Mouse (Mus musculus) gastrocnemius, postnatal 14 days (tissue): ENCODE measurements around the gene Per1. TPM values are rescaled to one million over a fixed set of nuclear protein-coding genes. Genes with fewer than 3 reads are reported as not detected.

Experiments
- DNase-seq: peaks from one replicate; pipeline ENCODE4 v3.0.0; 2021; ENCODE audit warnings: mixed read lengths
- intact Hi-C: fragments of 180-260 bp; cut with DNase I; formaldehyde crosslinking; loops from one replicate; pipeline ENCODE4 v1.15.1; 2025; ENCODE audit warnings: low total_unique reads
- total RNA-seq, 2 experiments: library from RNA; stranded (reverse); gene quantifications; 2 replicates each; pipeline ENCODE4 v1.2.3; 2021

Per1 gene
- total RNA-seq, 2 experiments from 2014 or later = 22.1 to 77.5 TPM

- DNase-seq = peak; percentile 83
- intact Hi-C loops = loop anchor here (5.0 kb wide), 1 partner anchor 56 kb away; no protein-coding TSS in a partner anchor
Measured at GRCm38 (mm10) chr11:69123056-69123692, 28.2 kb downstream of the Per1 start.

GRCm38 (mm10) chr11:69123693-69124497, 28.9 kb downstream of the Per1 start:
- intact Hi-C loops = loop anchor here (5.0 kb wide), 1 partner anchor 57 kb away; no protein-coding TSS in a partner anchor
- peak; percentile 84 for DNase-seq

GRCm38 (mm10) chr11:69124498-69124847, 29.5 kb downstream of the Per1 start:
- intact Hi-C loops = loop anchor here (5.0 kb wide), 1 partner anchor 57 kb away; no protein-coding TSS in a partner anchor
- no peak for DNase-seq

GRCm38 (mm10) chr11:69125041-69125851, 30.2 kb downstream of the Per1 start:
- intact Hi-C loops = no loop called here
- no peak for DNase-seq

- no peak for DNase-seq
- intact Hi-C loops = no loop called here
Measured at GRCm38 (mm10) chr11:69125852-69125918, 30.7 kb downstream of the Per1 start, which contains the start of gene Aloxe3. Gene Aloxe3, plus strand, starts transcription at chr11:69125896.

GRCm38 (mm10) chr11:69125919-69126705, 31.1 kb downstream of the Per1 start:
- intact Hi-C loops = no loop called here
- no peak for DNase-seq

- no peak for DNase-seq
- intact Hi-C loops = no loop called here
Measured at GRCm38 (mm10) chr11:69126706-69127095, 31.7 kb downstream of the Per1 start.

GRCm38 (mm10) chr11:69128426-69129122, 33.6 kb downstream of the Per1 start:
- no peak for DNase-seq
- intact Hi-C loops = no loop called here

GRCm38 (mm10) chr11:69133566-69133922, 38.5 kb downstream of the Per1 start:
- intact Hi-C loops = no loop called here
- no peak for DNase-seq

- no peak for DNase-seq
- intact Hi-C loops = no loop called here
Measured at GRCm38 (mm10) chr11:69133923-69134621, 39.1 kb downstream of the Per1 start.

GRCm38 (mm10) chr11:69134622-69134968, 39.6 kb downstream of the Per1 start:
- no peak for DNase-seq

GRCm38 (mm10) chr11:69135361-69135760, 40.3 kb downstream of the Per1 start:
- DNase-seq = no peak
- intact Hi-C loops = no loop called here

More at GRCm38 (mm10) chr11:69134622-69134968, 39.6 kb downstream of the Per1 start:
- intact Hi-C loops = no loop called here

GRCm38 (mm10) chr11:69147546-69147945, 52.5 kb downstream of the Per1 start:
- no peak for DNase-seq
- intact Hi-C loops = no loop called here

- intact Hi-C loops = no loop called here
Measured at GRCm38 (mm10) chr11:69148451-69148960, 53.5 kb downstream of the Per1 start.

GRCm38 (mm10) chr11:69149728-69150127, 54.7 kb downstream of the Per1 start:
- intact Hi-C loops = no loop called here
- DNase-seq = peak; percentile 59

More at GRCm38 (mm10) chr11:69148451-69148960, 53.5 kb downstream of the Per1 start:
- no peak for DNase-seq

- intact Hi-C loops = no loop called here
- peak; percentile 72 for DNase-seq
Measured at GRCm38 (mm10) chr11:69150444-69150843, 55.4 kb downstream of the Per1 start.

GRCm38 (mm10) chr11:69151004-69151403, 56.0 kb downstream of the Per1 start:
- DNase-seq = no peak
- intact Hi-C loops = no loop called here

- intact Hi-C loops = no loop called here
- DNase-seq = no peak
Measured at GRCm38 (mm10) chr11:69153831-69154230, 58.8 kb downstream of the Per1 start.

- DNase-seq = no peak
- intact Hi-C loops = no loop called here
Measured at GRCm38 (mm10) chr11:69155351-69155750, 60.3 kb downstream of the Per1 start.
